Comparison of ENCODE assay signal across 8 mouse cellular contexts in the genomic region with DNA sequence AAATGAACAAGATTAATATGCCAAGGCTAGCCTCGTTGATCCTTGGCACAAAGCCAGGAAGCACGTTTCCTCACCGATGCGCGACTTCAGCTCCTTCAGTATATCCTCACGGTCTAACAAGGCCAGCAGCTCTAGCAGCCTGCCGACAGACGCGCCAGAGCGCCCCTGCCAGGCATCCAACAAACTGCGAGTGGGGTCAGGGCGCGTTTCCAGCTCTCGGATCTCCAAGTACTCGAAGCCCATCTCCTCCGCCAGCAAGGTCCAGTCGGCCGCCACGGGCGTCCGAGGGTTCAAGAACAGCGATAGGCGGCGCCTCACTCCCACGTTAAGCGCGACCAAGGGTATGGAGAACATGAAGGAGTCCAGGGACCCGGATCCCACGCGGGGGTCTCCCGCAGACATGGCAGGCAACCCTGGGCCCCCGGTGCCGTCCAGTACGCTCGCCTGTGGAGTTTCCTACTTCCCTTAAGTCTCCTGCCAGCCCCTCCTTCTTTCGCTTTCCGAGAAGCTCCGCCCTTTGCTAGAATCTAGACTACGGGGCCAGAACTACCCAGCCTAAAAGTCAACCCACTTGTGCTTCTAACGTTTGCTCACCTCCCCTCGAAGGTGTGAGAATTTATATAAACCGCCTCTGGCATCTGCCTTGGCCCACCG. TPM values are rescaled to one million over a fixed set of nuclear protein-coding genes. Genes with fewer than 3 reads are reported as not detected.
DNase-seq lines count a peak whose midpoint lies in the region; ATAC-seq and TF ChIP-seq lines count a peak whose summit lies in the region.

Gene Acaa1a (plus strand): TSS at position 119 of the 654 bp plus-strand sequence.

- peak within 1 kb of the TSS; percentile 79 for H3K27ac ChIP-seq in hindbrain, embryonic 14.5 days
- peak within 1 kb of the TSS; percentile 88 for H3K27ac ChIP-seq in left cerebral cortex, adult 2 months
- H3K27ac ChIP-seq in macrophage, result peak within 1 kb of the TSS; percentile 93

- peak within 1 kb of the TSS; percentile 70 for H3K4me2 ChIP-seq in hindbrain, embryonic 14.5 days (replicated peaks)

- intact Hi-C loops in left cerebral cortex, adult 2 months (cut with DNase I), result loop anchor here (1.0 to 5.0 kb wide), 2 partner anchors 17 to 63 kb away; partner anchors contain the start of genes Acvr2b and Oxsr1

- 1% methylated on average over 43 of the region's 43 CpGs for WGBS in hindbrain, embryonic 14.5 days
- WGBS in macrophage (ENCODE audit: missing documents), result under 1% methylated on average over 43 of the region's 43 CpGs

- no peaks in the 10 kb centered on the region for H3K9me3 ChIP-seq in hindbrain, embryonic 14.5 days (ENCODE audit: control insufficient read depth, low read length)

- peak; percentile 2; the same call in 1 of the 2 replicates for TF ChIP-seq CTCF in left cerebral cortex, adult 2 months (IDR thresholded peaks at IDR 0.05)

- peak within 1 kb of the TSS; percentile 88 for H3K9ac ChIP-seq in hindbrain, embryonic 14.5 days

- no peak for ATAC-seq in hindbrain, embryonic 14.5 days (ENCODE audit: low FRiP score)

- peaks cover 17% of the 10 kb centered on the region for H3K36me3 ChIP-seq in hindbrain, embryonic 14.5 days (replicated peaks; ENCODE audit: control insufficient read depth, insufficient read depth)
- H3K36me3 ChIP-seq in macrophage (ENCODE audit: inconsistent target), result peaks cover 31% of the 10 kb centered on the region; the same call in 1 of the 2 replicates

- peaks cover 20% of the 10 kb centered on the region for H3K4me1 ChIP-seq in hindbrain, embryonic 14.5 days (replicated peaks; ENCODE audit: control insufficient read depth, insufficient read depth, low read length)

- peak; percentile 69 for DNase-seq in T-cell, adult 2 months (ENCODE audit: low spot score)
- DNase-seq in cerebellum, postnatal 10 days, result peak; percentile 86 to 87
- DNase-seq in gastrocnemius, adult 18-20 months (ENCODE audit: low spot score), result peak; percentile 67
- peak; percentile 46 for DNase-seq in hindbrain, embryonic 14.5 days (ENCODE audit: low spot score)
- DNase-seq in left cerebral cortex, adult 2 months (ENCODE audit: extremely low spot score in 1 of 2, low spot score in 2 of 2), result peak; percentile 31 to 43
- DNase-seq in right cerebral cortex, adult 2 months (ENCODE audit: low spot score in 2 of 2), result peak; percentile 33 to 50
- DNase-seq in urinary bladder, postnatal 36 days (ENCODE audit: low spot score in 2 of 2), result peak; percentile 73 to 78

- H3K27me3 ChIP-seq in hindbrain, embryonic 14.5 days (ENCODE audit: control insufficient read depth, insufficient read depth, low read length), result peaks cover 8% of the 10 kb centered on the region

- peaks cover 52% of the 10 kb centered on the region for H3K79me2 ChIP-seq in macrophage (ENCODE audit: inconsistent target)

- H3K4me3 ChIP-seq in hindbrain, embryonic 14.5 days (replicated peaks; ENCODE audit: low read length), result peak within 1 kb of the TSS; percentile 68
- peak within 1 kb of the TSS; percentile 79 for H3K4me3 ChIP-seq in left cerebral cortex, adult 2 months
- H3K4me3 ChIP-seq in macrophage (ENCODE audit: inconsistent target), result peak within 1 kb of the TSS; percentile 77

RNA-seq across cellular contexts. Expression of gene Acaa1a, which starts in this region (rescaled TPM):
- 10 to 100 TPM; 35.4 to 35.6 TPM for total RNA-seq in gastrocnemius, adult 18-20 months (2021)
- 94.0 and 101 TPM in 2 replicates for polyA plus RNA-seq in hindbrain, embryonic 14.5 days (2014; fragmentation: Nextera tagmentation; extraction: Ambion mirVana)
- total RNA-seq in left cerebral cortex, adult 2 months (2021), result 10 to 100 TPM; 69.9 to 73.6 TPM
- 100 to 1,000 TPM in 22 of 26 experiments, 10 to 100 TPM in 4; 50.8 to 289 (median 175) TPM for total RNA-seq in macrophage (2018; cell fraction: chromatin; rRNA removed)
- total RNA-seq in macrophage (2018; cell fraction: cytosol; rRNA removed), result 10 to 100 TPM; 44.7 to 97.3 (median 64.8) TPM
- total RNA-seq in macrophage (2018; cell fraction: nucleus; rRNA removed), result 100 to 1,000 TPM in 16 of 26 experiments, 10 to 100 TPM in 10; 37.9 to 192 (median 118) TPM
- polyA plus RNA-seq in macrophage (2018), result 27.8 to 102 TPM (median 60.2 TPM) in 3 replicates
